Comparison of ENCODE assay signal across 13 mouse cellular contexts in genomic region chr13:78211231-78212010, GRCm38 (mm10). TPM values are rescaled to one million over a fixed set of nuclear protein-coding genes. Genes with fewer than 3 reads are reported as not detected.
DNase-seq lines count a peak whose midpoint lies in the region; ATAC-seq and TF ChIP-seq lines count a peak whose summit lies in the region.
"Had no signal": no experiment of that assay in that cellular context is flagged by ENCODE, and none has a peak within 500 bp of the region (broad histone marks: within the 10 kb centered on the region; RNA-seq: fewer than 3 reads in every experiment).

No protein-coding gene starts in this region.

- intact Hi-C loops in left cerebral cortex, postnatal 25 days (cut with DNase I), result no loop called here

- no peak for DNase-seq in heart, embryonic 10.5 days (ENCODE audit: low spot score)
- DNase-seq in brain, embryonic 14.5 days (ENCODE audit: low read depth), result peak; percentile 36
- DNase-seq in midbrain, embryonic 11.5 days (ENCODE audit: low spot score, missing footprints), result peak; percentile 91
- no peak for DNase-seq in thymus, postnatal 25 days
- no peak for DNase-seq in left cerebral cortex, postnatal 25 days (ENCODE audit: low spot score in 2 of 2)
- DNase-seq: heart, postnatal 14 days; thymus, postnatal 14 days had no signal

- no peak overlapping the region for H3K9ac ChIP-seq in heart, embryonic 13.5 days
- H3K9ac ChIP-seq in forebrain, embryonic 15.5 days (replicated peaks), result 0 out of 2 replicates have a peak overlapping the region, but pooled peaks have one; percentile 5
- no peak overlapping the region for H3K9ac ChIP-seq in midbrain, embryonic 11.5 days (ENCODE audit: low read length)
- H3K9ac ChIP-seq in kidney, embryonic 16.5 days (replicated peaks; ENCODE audit: low read length), result no peak overlapping the region
- H3K9ac ChIP-seq: limb, embryonic 15.5 days had no signal

- peaks cover 15% of the 10 kb centered on the region for H3K4me1 ChIP-seq in heart, embryonic 13.5 days
- H3K4me1 ChIP-seq in heart, embryonic 10.5 days, result peaks cover 21% of the 10 kb centered on the region
- peaks cover 47% of the 10 kb centered on the region for H3K4me1 ChIP-seq in forebrain, embryonic 15.5 days
- H3K4me1 ChIP-seq in midbrain, embryonic 11.5 days (ENCODE audit: control insufficient read depth, insufficient read depth, low read length), result peaks cover 39% of the 10 kb centered on the region
- H3K4me1 ChIP-seq in kidney, embryonic 16.5 days (ENCODE audit: insufficient read depth, low read length), result peaks cover 41% of the 10 kb centered on the region

- no peak overlapping the region for H3K4me3 ChIP-seq in heart, embryonic 13.5 days
- H3K4me3 ChIP-seq in heart, embryonic 10.5 days, result no peak overlapping the region
- no peak overlapping the region for H3K4me3 ChIP-seq in forebrain, embryonic 15.5 days
- no peak overlapping the region for H3K4me3 ChIP-seq in midbrain, embryonic 11.5 days (ENCODE audit: low read depth, low read length)
- no peak overlapping the region for H3K4me3 ChIP-seq in kidney, embryonic 16.5 days (ENCODE audit: low read length)

- no peak for TF ChIP-seq POLR2A in brain, embryonic 14.5 days (IDR thresholded peaks at IDR 0.05; ENCODE audit: borderline replicate concordance, extremely low read depth, insufficient read depth, insufficient read length, poor library complexity, severe bottlenecking)

- no peaks in the 10 kb centered on the region for H3K36me3 ChIP-seq in heart, embryonic 13.5 days
- H3K36me3 ChIP-seq in heart, embryonic 10.5 days, result no peaks in the 10 kb centered on the region
- H3K36me3 ChIP-seq in forebrain, embryonic 15.5 days, result no peaks in the 10 kb centered on the region
- H3K36me3 ChIP-seq in midbrain, embryonic 11.5 days (ENCODE audit: control insufficient read depth, insufficient read depth, low read length), result no peaks in the 10 kb centered on the region
- H3K36me3 ChIP-seq in kidney, embryonic 16.5 days (ENCODE audit: insufficient read depth, low read length), result no peaks in the 10 kb centered on the region
- H3K36me3 ChIP-seq: limb, embryonic 15.5 days had no signal

- peaks cover 69% of the 10 kb centered on the region for H3K27me3 ChIP-seq in heart, embryonic 13.5 days (replicated peaks)
- peaks cover 69% of the 10 kb centered on the region for H3K27me3 ChIP-seq in heart, embryonic 10.5 days (ENCODE audit: insufficient read depth, poor library complexity, severe bottlenecking)
- H3K27me3 ChIP-seq in forebrain, embryonic 15.5 days, result no peaks in the 10 kb centered on the region
- peaks cover 7% of the 10 kb centered on the region; the same call in 1 of the 2 replicates for H3K27me3 ChIP-seq in midbrain, embryonic 11.5 days (ENCODE audit: control insufficient read depth, insufficient read depth, low read length)
- peaks cover 7% of the 10 kb centered on the region; the same call in 1 of the 2 replicates for H3K27me3 ChIP-seq in kidney, embryonic 16.5 days (ENCODE audit: insufficient read depth, low read length)

- 25% methylated on average over 14 of the region's 14 CpGs for WGBS in heart, embryonic 13.5 days
- WGBS in heart, embryonic 10.5 days, result 11% methylated on average over 14 of the region's 14 CpGs
- whole genome bisulfite sequencing in forebrain, embryonic 15.5 days, result 21% methylated on average over 14 of the region's 14 CpGs
- WGBS in midbrain, embryonic 11.5 days, result 23% methylated on average over 14 of the region's 14 CpGs
- 43% methylated on average over 14 of the region's 14 CpGs for WGBS in kidney, embryonic 16.5 days

- no peak for TF ChIP-seq CTCF in brain, embryonic 14.5 days (IDR thresholded peaks at IDR 0.05; ENCODE audit: borderline replicate concordance, extremely low read depth, insufficient read depth, insufficient read length)

- H3K27ac ChIP-seq in heart, embryonic 13.5 days (replicated peaks), result no peak overlapping the region
- H3K27ac ChIP-seq in heart, embryonic 10.5 days, result no peak overlapping the region
- H3K27ac ChIP-seq in forebrain, embryonic 15.5 days (replicated peaks), result peak overlapping the region; percentile 75
- H3K27ac ChIP-seq in midbrain, embryonic 11.5 days (ENCODE audit: low read depth, low read length), result no peak overlapping the region
- H3K27ac ChIP-seq in kidney, embryonic 16.5 days (ENCODE audit: low read length), result no peak overlapping the region
- H3K27ac ChIP-seq: limb, embryonic 15.5 days had no signal

- peak overlapping the region; percentile 86; the same call in 1 of the 2 replicates for H3K4me2 ChIP-seq in heart, embryonic 13.5 days
- H3K4me2 ChIP-seq in forebrain, embryonic 15.5 days (replicated peaks), result peak overlapping the region; percentile 60
- H3K4me2 ChIP-seq in midbrain, embryonic 11.5 days, result no peak overlapping the region
- H3K4me2 ChIP-seq in kidney, embryonic 16.5 days (replicated peaks; ENCODE audit: low read depth, low read length), result no peak overlapping the region

- no peaks in the 10 kb centered on the region for H3K9me3 ChIP-seq in heart, embryonic 13.5 days
- no peaks in the 10 kb centered on the region for H3K9me3 ChIP-seq in heart, embryonic 10.5 days
- no peaks in the 10 kb centered on the region for H3K9me3 ChIP-seq in forebrain, embryonic 15.5 days
- no peaks in the 10 kb centered on the region for H3K9me3 ChIP-seq in midbrain, embryonic 11.5 days (ENCODE audit: control insufficient read depth, low read length)
- H3K9me3 ChIP-seq in kidney, embryonic 16.5 days (ENCODE audit: low read length), result no peaks in the 10 kb centered on the region
- H3K9me3 ChIP-seq: limb, embryonic 15.5 days had no signal

- ATAC-seq in heart, embryonic 13.5 days (ENCODE audit: extremely low read depth, insufficient number of reproducible peaks, low FRiP score, low TSS enrichment), result no peak
- no peak for ATAC-seq in forebrain, embryonic 15.5 days (replicated peaks)
- ATAC-seq in midbrain, embryonic 11.5 days (ENCODE audit: low FRiP score), result no peak
- ATAC-seq in kidney, embryonic 16.5 days (ENCODE audit: low FRiP score, low TSS enrichment), result no peak
- ATAC-seq: activated CD4-positive, CD25-positive, alpha-beta regulatory T cell, adult 4 months had no signal

RNA-seq across cellular contexts. Expression of gene Nr2f1, which starts 11.9 kb away (rescaled TPM):
- polyA plus RNA-seq in heart, embryonic 13.5 days (2015; fragmentation: Nextera tagmentation; extraction: Ambion mirVana), result 4.1 and 4.6 TPM in 2 replicates
- polyA plus RNA-seq in heart, embryonic 10.5 days (2016; fragmentation: Nextera tagmentation; extraction: Ambion mirVana), result 6.0 and 13.8 TPM in 2 replicates
- 465 and 624 TPM in 2 replicates for polyA plus RNA-seq in brain, embryonic 14.5 days (2012; rRNA removed)
- polyA plus RNA-seq in forebrain, embryonic 15.5 days (2015; fragmentation: Nextera tagmentation; extraction: Ambion mirVana), result 77.7 and 88.5 TPM in 2 replicates
- 69.9 and 82.3 TPM in 2 replicates for polyA plus RNA-seq in midbrain, embryonic 11.5 days (2014; fragmentation: Nextera tagmentation; extraction: Ambion mirVana)
- polyA plus RNA-seq in kidney, embryonic 16.5 days (2015; fragmentation: Nextera tagmentation; extraction: Ambion mirVana), result 12.3 and 15.5 TPM in 2 replicates
- 100 to 1,000 TPM; 114 to 122 TPM for total RNA-seq in left cerebral cortex, postnatal 25 days (2021)
- total RNA-seq: monocyte, adult 5-6 weeks had no signal
- polyA plus RNA-seq: activated CD4-positive, CD25-positive, alpha-beta regulatory T cell, adult 4 months had no signal

Comparison
In these comparisons a context has a peak if more than half of its experiments do, and no peak if none do; other contexts are left out.
1. H3K4me2 ChIP-seq: peak in heart, embryonic 13.5 days (single experiment) and forebrain, embryonic 15.5 days (single experiment); none in midbrain, embryonic 11.5 days (single experiment) and kidney, embryonic 16.5 days (single experiment).
2. DNase-seq: peak in brain, embryonic 14.5 days (single experiment) and midbrain, embryonic 11.5 days (single experiment); none in heart, embryonic 10.5 days (single experiment), thymus, postnatal 25 days (single experiment) and left cerebral cortex, postnatal 25 days (0 of 2).